Mouse (Mus musculus) heart, adult 2 months (tissue): Measurements from ENCODE around the gene Cerk. TPM values are rescaled to one million over a fixed set of nuclear protein-coding genes. Genes with fewer than 3 reads are reported as not detected.
"Not testable (repeated sequence)": the region's sequence is repeated elsewhere in the genome, so short reads cannot be mapped to it uniquely, and the experiment has no call there.

Experiments used
- DNase-seq, 2 experiments: peaks; one replicate each; pipeline ENCODE4 v3.0.0; 2021
- H3K27ac ChIP-seq: fragments of 200-600 bp; 2 replicates; pipeline ENCODE4 v1.8.1; 2022
- H3K27me3 ChIP-seq: fragments of 200-500 bp; 2 replicates; pipeline ENCODE4 v1.6.1; 2012; ENCODE audit warnings: mild to moderate bottlenecking, low read length, inconsistent platforms, mixed read lengths; ENCODE audit not compliant: control insufficient read depth, insufficient read depth
- H3K36me3 ChIP-seq: fragments of 200-500 bp; 2 replicates; pipeline ENCODE4 v1.6.1; 2012; ENCODE audit warnings: low read length, inconsistent platforms; ENCODE audit not compliant: control insufficient read depth, insufficient read depth
- H3K4me1 ChIP-seq: fragments of 200-500 bp; 2 replicates; pipeline ENCODE4 v1.6.1; 2011; ENCODE audit warnings: low read length; ENCODE audit not compliant: control insufficient read depth, insufficient read depth
- H3K4me3 ChIP-seq: fragments of 200-600 bp; 2 replicates; pipeline ENCODE4 v1.8.1; 2022
- H3K79me2 ChIP-seq: fragments of 200-500 bp; replicated peaks from 2 replicates; pipeline ENCODE4 v1.6.1; 2012; ENCODE audit warnings: mild to moderate bottlenecking, inconsistent platforms, low read length, moderate library complexity, mixed read lengths; ENCODE audit not compliant: control insufficient read depth, insufficient read depth
- H3K9ac ChIP-seq: fragments of 200-500 bp; 2 replicates; pipeline ENCODE4 v1.6.1; 2012; ENCODE audit warnings: low read depth, mild to moderate bottlenecking, control low read depth, inconsistent platforms, low read length, mixed read lengths
- CTCF ChIP-seq: fragments of 200-600 bp; IDR thresholded peaks from 2 replicates; pipeline ENCODE4 v1.8.1; 2022; ENCODE audit warnings: antibody characterized with exemption, mild to moderate bottlenecking, moderate library complexity
- EP300 ChIP-seq: fragments of 200-500 bp; IDR thresholded peaks from 2 replicates; pipeline ENCODE4 v1.6.1; 2011; ENCODE audit warnings: low read depth, low read length, control low read depth; ENCODE audit not compliant: insufficient read depth
- POLR2A ChIP-seq: fragments of 200-500 bp; IDR thresholded peaks from 2 replicates; pipeline ENCODE4 v1.6.1; 2011; ENCODE audit warnings: mild to moderate bottlenecking, low read depth, low read length, control low read depth; ENCODE audit not compliant: insufficient read depth
- WGBS: fragments of 180-500 bp; shearing (Covaris S2); methylation state at CpG from one replicate; pipeline ENCODE4 v1.1.7; 2018; 5-methylcytosine and 5-hydroxymethylcytosine counted together
- intact Hi-C: fragments of 180-260 bp; cut with DNase I; formaldehyde crosslinking; loops from one replicate; pipeline ENCODE4 v1.15.1; 2025
- polyA plus RNA-seq: library from polyadenylated mRNA; depleted of rRNA; stranded (reverse); fragments of >200 nt; gene quantifications from 2 replicates; pipeline ENCODE4 v1.2.3, GENCODE M21; 2012
- total RNA-seq, 2 experiments: library from RNA; stranded (reverse); gene quantifications; 2 replicates each; pipeline ENCODE4 v1.2.3; 2021

The Cerk gene
- total and polyA plus RNA-seq, 3 experiments: 26.0 to 33.5 (median 30.4) TPM

- peaks cover 25% of the 10 kb centered on the region for H3K4me1 ChIP-seq
- no peak overlapping the region for H3K9ac ChIP-seq
- H3K79me2 ChIP-seq: peaks cover 6% of the 10 kb centered on the region
- H3K4me3 ChIP-seq: no peak overlapping the region
- no peaks in the 10 kb centered on the region; the same call in 1 of the 2 replicates for H3K36me3 ChIP-seq
- no peak for DNase-seq
- no peaks in the 10 kb centered on the region for H3K27me3 ChIP-seq
- H3K27ac ChIP-seq: peak overlapping the region; percentile 56
- WGBS: 73% methylated on average over 7 of the region's 7 CpGs
- TF ChIP-seq CTCF (no peak), POLR2A (no peak), EP300 (no peak)
- intact Hi-C loops: no loop called here
These were observed 18.8 kb downstream of the Cerk start for GRCm38 (mm10) chr15:86167032-86167655.

GRCm38 (mm10) chr15:86165811-86166590 is 19.9 kb downstream of the Cerk start:
- TF ChIP-seq CTCF (no peak), POLR2A (no peak), EP300 (no peak)
- 88% methylated on average over 24 of the region's 24 CpGs for WGBS
- no peak overlapping the region for H3K27ac ChIP-seq
- H3K36me3 ChIP-seq: no peaks in the 10 kb centered on the region; the same call in 1 of the 2 replicates
- intact Hi-C loops: no loop called here
- H3K27me3 ChIP-seq: no peaks in the 10 kb centered on the region
- no peak overlapping the region for H3K4me3 ChIP-seq
- H3K9ac ChIP-seq: no peak overlapping the region
- no peak for DNase-seq
- peaks cover 26% of the 10 kb centered on the region for H3K4me1 ChIP-seq
- peaks cover 6% of the 10 kb centered on the region for H3K79me2 ChIP-seq

GRCm38 (mm10) chr15:86164718-86165345 is 21.1 kb downstream of the Cerk start:
- no peaks in the 10 kb centered on the region; the same call in 1 of the 2 replicates for H3K36me3 ChIP-seq
- WGBS: 88% methylated on average over 21 of the region's 21 CpGs
- no peak for DNase-seq
- H3K27me3 ChIP-seq: no peaks in the 10 kb centered on the region
- H3K27ac ChIP-seq: no peak overlapping the region
- no peak overlapping the region for H3K4me3 ChIP-seq
- H3K4me1 ChIP-seq: peaks cover 22% of the 10 kb centered on the region
- H3K79me2 ChIP-seq: peaks cover 6% of the 10 kb centered on the region
- H3K9ac ChIP-seq: no peak overlapping the region
- TF ChIP-seq EP300 (no peak), POLR2A (no peak), CTCF (no peak)
- intact Hi-C loops: no loop called here

- H3K9ac ChIP-seq, H3K36me3 ChIP-seq, H3K4me3 ChIP-seq, H3K27me3 ChIP-seq, H3K79me2 ChIP-seq, DNase-seq, H3K4me1 ChIP-seq, H3K27ac ChIP-seq: not testable (repeated sequence)
- TF ChIP-seq CTCF: peak; percentile 62
- intact Hi-C loops: loop anchor here (2.0 kb wide), 1 partner anchor 43 kb away; no protein-coding TSS in a partner anchor
- 95% methylated on average over 3 of the region's 3 CpGs for WGBS
These were observed 24.1 kb downstream of the Cerk start for GRCm38 (mm10) chr15:86161800-86162199.

- no peaks in the 10 kb centered on the region for H3K27me3 ChIP-seq
- 43% methylated on average over 10 of the region's 10 CpGs for WGBS
- TF ChIP-seq POLR2A: no peak
- TF ChIP-seq CTCF: no peak
- TF ChIP-seq EP300: no peak
- no peak overlapping the region for H3K27ac ChIP-seq
- no peak overlapping the region for H3K4me3 ChIP-seq
- peaks cover 3% of the 10 kb centered on the region; the same call in 1 of the 2 replicates for H3K79me2 ChIP-seq
- DNase-seq: no peak
- H3K36me3 ChIP-seq: no peaks in the 10 kb centered on the region
- intact Hi-C loops: loop anchor here (2.0 kb wide), 1 partner anchor 44 kb away; no protein-coding TSS in a partner anchor
- no peak overlapping the region for H3K9ac ChIP-seq
- peaks cover 1% of the 10 kb centered on the region; the same call in 1 of the 2 replicates for H3K4me1 ChIP-seq
These were observed 25.0 kb downstream of the Cerk start for GRCm38 (mm10) chr15:86160906-86161305.

- TF ChIP-seq CTCF: peak; percentile 61
- no peak for TF ChIP-seq EP300
- H3K27me3 ChIP-seq: no peaks in the 10 kb centered on the region
- no peak for DNase-seq
- H3K4me1 ChIP-seq: peaks cover 1% of the 10 kb centered on the region; the same call in 1 of the 2 replicates
- 88% methylated on average over 5 of the region's 5 CpGs for WGBS
- intact Hi-C loops: loop anchor here (2.0 kb wide), 1 partner anchor 45 kb away; no protein-coding TSS in a partner anchor
- no peaks in the 10 kb centered on the region for H3K36me3 ChIP-seq
- no peak overlapping the region for H3K9ac ChIP-seq
- H3K4me3 ChIP-seq: no peak overlapping the region
- H3K79me2 ChIP-seq: no peaks in the 10 kb centered on the region
- no peak overlapping the region for H3K27ac ChIP-seq
These were observed 26.2 kb downstream of the Cerk start for GRCm38 (mm10) chr15:86159719-86160118.
